Mouse (Mus musculus) E14TG2a.4 (cell line): ENCODE measurements at regions not wholly inside any gene's neighbourhood (a gene's known extent, or its start where the extent isn't known, plus 50 kb on each side); places are given as distances from the start of the nearest gene placed in this dataset.

Experiments
- CTCF ChIP-seq: conservative IDR thresholded peaks from 2 replicates; pipeline ENCODE4 v1.5.1; 2014; ENCODE audit warnings: low read length
- POU5F1 ChIP-seq: IDR thresholded peaks from 2 replicates; pipeline ENCODE4 v1.6.1; 2014; ENCODE audit warnings: low read length, borderline replicate concordance

- TF ChIP-seq CTCF (no peak), POU5F1 (no peak)
These were observed 82.2 kb upstream of the Tmem108 start for GRCm38 (mm10) chr9:103843836-103844235.
